Mouse (Mus musculus) layer of hippocampus, postnatal 10 days (tissue): ENCODE measurements around the gene Mid1. TPM values are rescaled to one million over a fixed set of nuclear protein-coding genes. Genes with fewer than 3 reads are reported as not detected.
"Not testable (repeated sequence)": the region's sequence is repeated elsewhere in the genome, so short reads cannot be mapped to it uniquely, and the experiment has no call there.

ENCODE experiments used
- DNase-seq, 2 experiments: peaks; one replicate each; pipeline ENCODE4 v3.0.0; 2021; ENCODE audit warnings: low spot score in 2 of 2
- total RNA-seq, 2 experiments: library from RNA; stranded (reverse); gene quantifications; 2 replicates each; pipeline ENCODE4 v1.2.3; 2021

The Mid1 gene
- total RNA-seq, 2 experiments from 2014 or later = 35.1 to 37.1 TPM

DNA sequence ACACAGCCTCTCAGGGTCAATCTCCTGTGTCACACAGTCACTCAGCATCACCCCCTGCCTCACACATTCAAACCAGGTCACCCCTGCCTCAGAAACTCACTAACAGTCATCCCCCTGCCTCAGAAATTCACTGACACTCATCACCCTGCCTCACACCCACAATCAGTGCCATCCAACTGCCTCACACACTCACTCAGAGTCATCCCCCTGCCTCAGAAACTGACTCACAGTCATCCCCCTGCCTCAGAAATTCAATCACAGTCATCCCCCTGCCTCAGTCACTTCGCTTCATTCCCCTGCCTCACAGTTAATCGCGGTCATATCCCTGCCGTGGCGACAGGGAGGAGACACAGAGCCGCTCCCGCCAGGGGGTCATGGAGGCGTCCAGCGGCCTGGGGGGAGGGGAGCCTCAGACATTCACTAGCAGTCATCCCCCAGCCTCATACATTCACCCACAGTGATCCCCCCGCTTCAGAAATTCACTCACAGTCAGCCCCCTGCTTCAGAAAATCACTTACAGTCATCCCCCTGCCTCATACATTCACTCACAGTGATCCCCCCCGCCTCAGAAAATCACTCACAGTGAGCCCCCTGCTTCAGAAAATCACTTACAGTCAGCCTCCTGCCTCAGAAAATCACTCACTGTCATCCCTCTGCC, 314.4 kb downstream of the Mid1 start:
- DNase-seq = peak; percentile 54 to 72

DNA sequence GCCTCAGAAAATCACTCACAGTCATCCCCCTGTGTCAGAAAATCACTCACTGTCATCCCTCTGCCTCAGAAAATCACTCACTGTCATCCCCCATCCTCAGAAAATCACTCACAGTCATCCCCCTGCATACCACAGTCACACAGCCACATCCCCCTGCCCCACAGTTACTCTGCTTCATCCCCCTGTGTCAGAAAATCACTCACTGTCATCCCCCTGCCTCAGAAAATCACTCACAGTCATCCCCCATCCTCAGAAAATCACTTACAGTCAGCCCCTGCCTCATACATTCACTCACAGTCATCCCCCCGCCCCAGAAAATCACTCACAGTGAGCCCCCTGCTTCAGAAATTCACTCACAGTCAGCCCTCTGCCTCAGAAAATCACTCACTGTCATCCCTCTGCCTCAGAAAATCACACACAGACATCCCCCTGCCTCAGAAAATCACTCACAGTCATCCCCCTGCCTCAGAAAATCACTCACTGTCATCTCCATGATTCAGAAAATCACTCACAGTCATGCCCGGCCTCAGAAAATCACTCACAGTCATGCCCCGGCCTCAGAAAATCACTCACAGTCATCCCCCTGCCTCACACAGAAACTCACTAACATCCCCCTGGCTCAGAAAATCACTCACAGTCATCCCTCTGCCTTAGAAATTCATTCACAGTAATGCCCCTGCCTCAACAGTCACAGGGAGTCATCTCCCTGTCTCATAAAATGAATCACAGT, 315.1 kb downstream of the Mid1 start:
- not testable (repeated sequence) for DNase-seq

DNA sequence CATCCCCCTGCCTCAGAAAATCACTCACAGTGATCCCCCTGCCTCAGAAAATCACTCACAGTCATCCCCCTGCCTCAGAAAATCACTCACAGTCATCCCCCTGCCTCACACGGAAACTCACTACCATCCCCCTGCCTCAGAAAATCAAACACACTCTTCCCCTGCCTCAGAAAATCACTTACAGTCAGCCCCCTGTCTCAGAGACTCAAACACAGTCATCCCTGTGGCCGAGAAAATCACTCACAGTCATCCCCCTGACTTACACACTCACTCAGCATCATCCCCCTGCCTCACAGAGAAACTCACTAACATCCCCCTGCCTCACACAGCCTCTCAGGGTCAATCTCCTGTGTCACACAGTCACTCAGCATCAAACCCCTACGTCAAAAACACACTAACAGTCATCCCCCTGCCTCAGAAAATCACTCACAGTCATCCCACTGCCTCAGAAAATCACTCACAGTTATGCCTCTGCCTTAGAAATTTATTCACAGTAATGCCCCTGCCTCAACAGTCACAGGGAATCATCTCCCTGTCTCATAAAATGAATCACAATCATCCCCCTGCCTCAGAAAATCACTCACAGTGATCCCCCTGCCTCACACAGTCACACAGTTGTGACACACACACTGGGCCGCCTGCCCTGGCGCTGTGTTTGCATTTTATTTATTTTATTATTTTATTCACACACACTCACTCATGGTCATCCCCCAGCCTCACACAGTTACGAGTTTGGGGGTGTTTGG, 315.8 kb downstream of the Mid1 start:
- not testable (repeated sequence) for DNase-seq

DNA sequence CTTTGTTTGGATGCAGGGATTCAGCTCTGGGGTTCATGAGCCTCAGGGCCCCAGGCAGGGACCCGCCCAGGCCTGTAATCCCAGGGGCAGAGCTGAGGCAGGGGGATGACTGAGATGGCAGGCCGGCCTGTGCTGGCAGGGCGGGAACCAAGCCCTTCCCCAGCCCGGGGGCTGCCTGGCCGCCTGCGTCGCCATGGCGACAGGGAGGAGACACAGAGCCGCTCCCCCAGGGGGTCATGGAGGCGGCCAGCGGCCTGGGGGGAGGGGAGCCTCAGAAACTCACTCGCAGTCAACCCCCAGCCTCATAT, 316.3 kb downstream of the Mid1 start:
- not testable (repeated sequence) for DNase-seq

GRCm38 (mm10) chrX:170002510-170003197, 317.7 kb downstream of the Mid1 start:
- DNase-seq = peak in 1 of 2 experiments; percentile 75

DNA sequence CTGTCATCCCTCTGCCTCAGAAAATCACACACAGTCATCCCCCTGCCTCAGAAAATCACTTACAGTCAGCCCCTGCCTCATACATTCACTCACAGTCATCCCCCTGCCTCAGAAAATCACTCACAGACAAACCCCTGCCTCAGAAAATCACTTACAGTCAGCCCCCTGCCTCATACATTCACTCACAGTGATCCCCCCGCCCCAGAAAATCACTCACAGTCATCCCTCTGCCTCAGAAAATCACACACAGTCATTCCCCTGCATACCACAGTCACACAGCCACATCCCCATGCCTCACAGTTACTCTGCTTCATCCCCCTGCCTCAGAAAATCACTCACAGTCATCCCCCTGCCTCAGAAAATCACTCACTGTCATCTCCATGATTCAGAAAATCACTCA, 318.5 kb downstream of the Mid1 start:
- not testable (repeated sequence) for DNase-seq

- not testable (repeated sequence) for DNase-seq
These were observed 319.2 kb downstream of the Mid1 start for GRCm38 (mm10) chrX:170004236-170004635.

DNA sequence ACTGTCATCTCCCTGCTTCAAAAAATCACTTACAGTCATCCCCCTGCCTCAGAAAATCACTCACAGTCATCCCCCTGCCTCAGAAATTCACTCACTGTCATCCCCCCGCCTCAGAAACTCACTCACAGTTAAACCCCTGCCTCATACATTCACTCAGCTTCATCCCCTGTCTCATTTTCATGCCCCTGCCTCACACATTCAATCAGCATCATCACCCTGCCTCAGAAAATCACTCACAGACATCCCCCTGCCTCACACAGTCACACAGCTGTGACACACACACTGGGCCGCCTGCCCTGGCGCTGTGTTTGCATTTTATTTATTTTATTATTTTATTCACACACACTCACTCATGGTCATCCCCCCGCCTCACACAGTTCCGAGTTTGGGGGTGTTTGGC, 319.8 kb downstream of the Mid1 start:
- not testable (repeated sequence) for DNase-seq

DNA sequence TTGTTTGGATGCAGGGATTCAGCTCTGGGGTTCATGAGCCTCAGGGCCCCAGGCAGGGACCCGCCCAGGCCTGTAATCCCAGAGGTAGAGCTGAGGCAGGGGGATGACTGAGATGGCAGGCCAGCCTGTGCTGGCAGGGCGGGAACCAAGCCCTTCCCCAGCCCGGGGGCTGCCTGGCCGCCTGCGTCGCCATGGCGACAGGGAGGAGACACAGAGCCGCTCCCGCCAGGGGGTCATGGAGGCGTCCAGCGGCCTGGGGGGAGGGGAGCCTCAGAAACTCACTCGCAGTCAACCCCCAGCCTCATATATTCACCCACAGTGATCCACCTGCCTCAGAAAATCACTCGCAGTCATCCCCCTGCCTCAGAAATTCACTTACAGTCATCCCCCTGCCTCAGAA, 320.2 kb downstream of the Mid1 start:
- peak; percentile 50 to 69 for DNase-seq

- DNase-seq = not testable (repeated sequence)
These were observed 320.8 kb downstream of the Mid1 start for GRCm38 (mm10) chrX:170005695-170006297.

- DNase-seq = not testable (repeated sequence)
These were observed 321.8 kb downstream of the Mid1 start for GRCm38 (mm10) chrX:170006694-170007247.

DNA sequence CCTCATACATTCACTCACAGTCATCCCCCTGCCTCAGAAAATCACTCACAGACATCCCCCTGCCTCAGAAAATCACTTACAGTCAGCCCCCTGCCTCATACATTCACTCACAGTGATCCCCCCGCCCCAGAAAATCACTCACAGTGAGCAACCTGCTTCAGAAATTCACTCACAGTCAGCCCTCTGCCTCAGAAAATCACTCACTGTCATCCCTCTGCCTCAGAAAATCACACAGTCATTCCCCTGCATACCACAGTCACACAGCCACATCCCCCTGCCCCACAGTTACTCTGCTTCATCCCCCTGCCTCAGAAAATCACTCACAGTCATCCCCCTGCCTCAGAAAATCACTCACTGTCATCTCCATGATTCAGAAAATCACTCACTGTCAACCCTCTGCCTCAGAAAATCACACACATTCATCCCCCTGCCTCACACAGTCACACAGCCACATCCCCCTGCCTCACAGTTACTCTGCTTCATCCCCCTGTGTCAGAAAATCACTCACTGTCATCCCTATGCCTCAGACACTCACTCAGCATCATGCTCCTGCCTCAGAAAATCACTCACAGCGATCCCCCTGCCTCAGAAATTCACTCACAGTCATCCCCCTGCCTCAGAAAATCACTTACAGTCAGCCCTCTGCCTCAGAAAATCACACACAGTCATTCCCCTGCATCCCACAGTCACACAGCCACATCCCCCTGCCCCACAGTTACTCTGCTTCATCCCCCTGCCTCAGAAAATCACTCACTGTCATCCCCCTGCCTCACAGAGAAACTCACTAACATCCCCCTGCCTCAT, 322.6 kb downstream of the Mid1 start:
- DNase-seq = not testable (repeated sequence)

DNA sequence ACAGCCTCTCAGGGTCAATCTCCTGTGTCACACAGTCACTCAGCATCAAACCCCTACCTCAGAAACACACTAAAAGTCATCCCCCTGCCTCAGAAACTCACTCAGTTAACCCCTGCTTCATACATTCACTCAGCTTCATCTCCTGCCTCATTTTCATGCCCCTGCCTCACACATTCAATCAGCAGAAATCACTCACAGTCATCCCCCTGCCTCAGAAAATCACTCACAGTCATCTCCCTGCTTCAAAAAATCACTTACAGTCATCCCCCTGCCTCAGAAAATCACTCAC, 323.1 kb downstream of the Mid1 start:
- not testable (repeated sequence) for DNase-seq

GRCm38 (mm10) chrX:170008584-170008983, 323.6 kb downstream of the Mid1 start:
- DNase-seq = peak; percentile 54 to 66

DNA sequence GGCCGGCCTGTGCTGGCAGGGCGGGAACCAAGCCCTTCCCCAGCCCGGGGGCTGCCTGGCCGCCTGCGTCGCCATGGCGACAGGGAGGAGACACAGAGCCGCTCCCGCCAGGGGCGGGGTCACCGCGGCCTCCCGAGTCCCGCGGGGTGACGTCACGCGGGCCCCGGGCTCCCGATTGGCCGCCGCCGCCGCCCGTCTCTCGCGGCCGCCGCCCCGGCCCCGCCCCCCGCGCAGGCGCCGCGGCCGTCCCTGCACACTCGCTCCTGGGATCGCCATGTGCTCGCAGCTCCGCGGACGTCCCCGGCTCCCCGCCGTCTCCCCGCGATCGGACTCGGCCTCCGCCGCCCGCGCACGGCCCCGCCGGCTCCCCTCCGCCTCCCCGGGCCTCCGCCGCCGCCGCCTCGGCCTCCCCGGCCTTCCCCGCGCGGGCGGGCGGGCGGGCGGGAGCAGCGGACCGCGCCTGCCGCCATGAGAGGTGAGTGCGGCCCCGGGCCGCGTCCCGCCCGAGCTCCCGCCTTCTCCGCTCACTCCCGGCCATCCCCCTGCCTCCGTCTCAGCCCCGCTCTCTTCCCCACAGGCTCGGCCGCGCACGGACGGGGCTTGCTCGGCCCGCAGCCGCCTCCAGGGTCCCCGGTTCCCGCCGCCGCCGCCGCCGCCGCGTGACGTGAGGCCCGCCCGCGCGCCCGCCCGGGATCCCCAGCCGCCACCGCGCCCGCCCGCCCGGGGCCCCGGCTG, 324.2 kb downstream of the Mid1 start, which contains the start of gene Gm21887:
Gene Gm21887 (plus strand): TSS at position 644 of the 735 bp plus-strand sequence.
- peak; percentile 95 to 100 for DNase-seq

DNA sequence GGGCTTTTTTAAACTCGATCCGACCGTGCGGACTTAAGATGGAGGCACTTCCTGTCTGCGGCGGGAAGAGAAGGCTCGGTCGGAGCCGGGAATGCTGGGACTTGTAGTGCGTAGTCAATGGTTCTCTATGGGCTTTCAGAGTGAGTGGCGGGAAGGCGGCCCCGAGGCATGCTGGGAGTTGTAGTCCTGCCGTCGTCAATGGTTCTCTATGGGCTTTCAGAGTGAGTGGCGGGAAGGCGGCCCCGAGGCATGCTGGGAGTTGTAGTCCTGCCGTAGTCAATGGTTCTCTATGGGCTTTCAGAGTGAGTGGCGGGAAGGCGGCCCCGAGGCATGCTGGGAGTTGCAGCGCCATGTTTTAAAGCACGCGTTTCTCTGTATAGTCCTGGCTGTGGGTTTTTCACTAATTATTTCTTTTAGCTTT, 324.8 kb downstream of the Mid1 start:
- peak; percentile 100 for DNase-seq

GRCm38 (mm10) chrX:170010581-170011528, 325.9 kb downstream of the Mid1 start:
- DNase-seq = peak; percentile 70 to 80

DNA sequence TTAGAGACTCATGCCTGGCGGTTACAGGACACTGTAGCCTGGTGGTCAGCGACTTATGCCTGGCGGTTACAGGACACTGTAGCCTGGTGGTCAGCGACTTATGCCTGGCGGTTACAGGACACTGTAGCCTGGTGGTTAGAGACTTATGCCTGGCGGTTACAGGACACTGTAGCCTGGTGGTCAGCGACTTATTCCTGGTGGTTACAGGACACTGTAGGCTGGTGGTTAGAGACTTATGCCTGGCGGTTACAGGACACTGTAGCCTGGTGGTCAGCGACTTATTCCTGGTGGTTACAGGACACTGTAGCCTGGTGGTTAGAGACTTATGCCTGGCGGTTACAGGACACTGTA, 326.5 kb downstream of the Mid1 start:
- not testable (repeated sequence) for DNase-seq
